Mouse (Mus musculus) monocyte, adult 59 days (primary cell): ENCODE results near the gene Gabra2. TPM values are rescaled to one million over a fixed set of nuclear protein-coding genes. Genes with fewer than 3 reads are reported as not detected.

Source experiments
- total RNA-seq, 2 experiments: library from RNA; stranded (reverse); gene quantifications; one replicate each; pipeline ENCODE4 v1.2.4; 2023

Gene Gabra2
- not detected for total RNA-seq

DNA sequence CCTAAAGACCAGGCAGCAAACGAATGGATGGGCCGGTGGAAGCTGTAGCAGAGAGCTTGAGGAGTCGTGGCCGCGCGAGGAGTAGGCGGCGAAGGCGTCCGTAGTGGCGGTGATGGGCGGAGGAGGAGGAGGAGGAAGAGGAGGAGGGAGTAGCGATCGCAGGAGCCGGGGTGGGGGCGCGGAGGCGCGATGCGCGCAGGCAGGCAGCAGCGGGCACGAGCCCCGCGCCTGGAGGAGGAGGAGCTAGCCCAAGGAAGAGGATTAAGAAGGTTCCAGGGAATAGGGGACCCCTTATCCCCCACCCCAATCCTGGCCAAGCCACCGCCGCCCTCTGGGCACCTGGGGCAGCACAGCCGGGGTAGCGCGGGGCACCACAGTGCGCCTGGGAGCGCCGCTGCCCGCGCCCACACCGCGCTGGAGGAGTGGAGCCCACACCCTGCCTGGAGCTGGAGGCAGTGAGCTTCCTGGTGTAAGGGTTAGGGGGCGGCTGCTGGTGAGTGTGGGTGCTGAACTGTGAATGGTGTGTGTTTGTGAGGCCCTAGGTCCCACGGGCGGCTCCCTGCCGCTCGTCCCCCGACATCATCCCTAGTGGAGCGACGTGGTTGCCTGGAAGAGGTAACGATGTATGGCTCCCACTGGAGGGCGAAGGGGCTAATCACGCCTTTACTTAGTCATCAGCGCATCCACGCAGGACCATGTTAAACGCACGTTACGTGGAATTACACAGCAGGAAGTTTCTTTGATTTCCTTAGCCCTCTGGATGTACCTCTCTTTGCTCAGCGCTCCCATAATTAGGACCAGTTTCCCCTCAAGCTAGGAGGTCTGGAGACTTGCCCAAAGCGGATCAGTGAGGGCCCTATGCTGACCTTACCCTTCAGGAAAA lies at the start of gene Gabra2:
Gene Gabra2 (minus strand): TSS at position 125 of the 883 bp plus-strand sequence.

